Mouse (Mus musculus) embryonic facial prominence, embryonic 12.5 days (tissue): ENCODE measurements around the gene Fbxo3. TPM values are rescaled to one million over a fixed set of nuclear protein-coding genes. Genes with fewer than 3 reads are reported as not detected.
"Not testable (repeated sequence)": the region's sequence is repeated elsewhere in the genome, so short reads cannot be mapped to it uniquely, and the experiment has no call there.

Experiments used
- ATAC-seq: fragments of 200-750 bp; cut with Nextera tagmentation; 2 replicates; pipeline ENCODE4 v1.8.0; 2017; ENCODE audit not compliant: insufficient number of reproducible peaks, insufficient read depth, low FRiP score, low TSS enrichment
- H3K27ac ChIP-seq: fragments of 300-500 bp; sonication (generic); 2 replicates; pipeline ENCODE4 v1.5.1; 2016; ENCODE audit warnings: mild to moderate bottlenecking
- H3K27me3 ChIP-seq: fragments of 300-500 bp; sonication (generic); 2 replicates; pipeline ENCODE4 v1.6.1; 2016; ENCODE audit warnings: mild to moderate bottlenecking, moderate library complexity
- H3K36me3 ChIP-seq: fragments of 300-500 bp; sonication (generic); 2 replicates; pipeline ENCODE4 v1.6.1; 2016; ENCODE audit warnings: mild to moderate bottlenecking
- H3K4me1 ChIP-seq: fragments of 300-500 bp; sonication (generic); 2 replicates; pipeline ENCODE4 v1.6.1; 2016
- H3K4me2 ChIP-seq: fragments of 300-500 bp; sonication (generic); replicated peaks from 2 replicates; pipeline ENCODE4 v1.6.1; 2016; ENCODE audit warnings: mild to moderate bottlenecking, moderate library complexity
- H3K4me3 ChIP-seq: fragments of 300-500 bp; sonication (generic); 2 replicates; pipeline ENCODE4 v1.5.1; 2016; ENCODE audit warnings: mild to moderate bottlenecking
- H3K9ac ChIP-seq: fragments of 300-500 bp; sonication (generic); 2 replicates; pipeline ENCODE4 v1.6.1; 2016; ENCODE audit warnings: mild to moderate bottlenecking, moderate library complexity
- H3K9me3 ChIP-seq: fragments of 300-500 bp; sonication (generic); 2 replicates; pipeline ENCODE4 v1.6.1; 2016; ENCODE audit warnings: mild to moderate bottlenecking, moderate library complexity
- WGBS: fragments of 180-500 bp; shearing (Covaris S2); methylation state at CpG from one replicate; pipeline ENCODE4 v1.1.7; 2016; 5-methylcytosine and 5-hydroxymethylcytosine counted together
- polyA plus RNA-seq: library from polyadenylated mRNA; unstranded; fragments of >200 nt; fragmentation: Nextera tagmentation; extraction: Ambion mirVana; gene quantifications from 2 replicates; pipeline ENCODE4 v1.2.1, GENCODE M21; 2016

Gene Fbxo3
- polyA plus RNA-seq = 52.2 and 56.2 TPM in 2 replicates

DNA sequence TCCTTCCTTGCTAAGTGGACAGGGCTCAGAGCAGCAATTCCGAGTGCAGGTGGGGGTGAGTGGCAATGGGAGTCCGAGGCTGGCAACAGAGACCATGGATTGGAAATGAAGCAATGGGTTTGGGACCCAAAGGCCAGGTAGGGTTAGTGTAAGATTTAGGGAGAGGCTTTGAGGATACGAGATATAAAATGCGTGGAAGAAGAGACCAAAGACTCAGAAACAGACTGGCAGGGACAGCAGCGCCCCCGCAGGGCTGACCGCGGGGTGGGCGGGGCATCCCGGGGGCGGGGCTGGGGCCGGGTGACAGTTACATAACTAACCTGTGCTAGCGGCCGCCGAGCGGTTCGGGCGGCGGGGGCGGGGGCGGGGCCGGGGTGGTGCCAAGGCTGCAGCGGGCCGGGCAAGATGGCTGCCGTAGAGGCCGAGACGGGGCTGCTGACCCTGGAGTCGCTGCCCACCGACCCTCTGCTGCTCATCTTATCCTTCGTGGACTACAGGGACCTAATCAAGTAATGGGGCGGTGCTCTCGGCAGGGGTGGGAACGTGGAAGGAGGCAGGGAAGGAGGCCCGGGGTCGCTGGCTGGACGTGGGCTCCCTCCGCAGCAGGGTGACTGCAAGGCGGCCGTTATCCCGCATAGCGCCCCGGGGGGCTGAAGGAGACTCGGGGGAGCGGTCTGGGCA, at the start of gene Fbxo3:
TSS of gene Fbxo3 (plus strand) at position 264 of the 681 bp plus-strand sequence.
- Histone ChIP-seq H3K27me3 (no peaks in the 10 kb centered on the region), H3K4me3 (peak within 1 kb of the TSS; percentile 97), H3K9ac (peak within 1 kb of the TSS; percentile 94), H3K36me3 (peaks cover 6% of the 10 kb centered on the region; the same call in 1 of the 2 replicates), H3K4me2 (peak within 1 kb of the TSS; percentile 80), H3K9me3 (no peaks in the 10 kb centered on the region), H3K27ac (0 out of 2 replicates have a peak within 1 kb of the TSS, but pooled peaks have one; percentile 30), H3K4me1 (peaks cover 15% of the 10 kb centered on the region)
- WGBS = under 1% methylated on average over 44 of the region's 44 CpGs
- peak; percentile 85 for ATAC-seq

DNA sequence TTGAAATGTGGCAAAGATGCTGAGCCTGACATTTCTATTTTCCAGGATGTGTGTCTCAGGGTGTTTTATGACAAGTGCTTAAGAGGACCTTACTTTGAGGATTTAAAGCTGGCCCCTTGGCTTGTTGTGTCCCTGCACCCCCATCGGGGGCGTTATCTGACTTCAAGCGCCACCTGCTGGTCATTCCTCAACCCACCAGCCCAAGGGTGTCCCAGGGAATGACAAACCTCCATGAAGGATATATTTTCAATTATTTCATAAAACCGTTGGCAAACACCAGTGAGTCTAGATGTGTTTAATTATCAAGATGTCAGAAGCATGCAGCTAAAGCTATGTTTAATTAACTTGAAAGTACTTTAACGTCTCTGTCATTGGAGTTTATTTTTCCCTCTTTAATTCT, 45.3 kb upstream of the Fbxo3 start:
- WGBS = 9% methylated on average over 5 of the region's 5 CpGs
- Histone ChIP-seq H3K9me3 (no peaks in the 10 kb centered on the region), H3K36me3 (no peaks in the 10 kb centered on the region), H3K27me3 (0 out of 2 replicates have a peak, but pooled peaks cover 5% of the 10 kb centered on the region), H3K9ac (no peak overlapping the region), H3K27ac (no peak overlapping the region), H3K4me1 (no peaks in the 10 kb centered on the region), H3K4me3 (no peak overlapping the region), H3K4me2 (no peak overlapping the region)
- 0 out of 2 replicates have a peak, but pooled peaks have one; percentile 47 for ATAC-seq

DNA sequence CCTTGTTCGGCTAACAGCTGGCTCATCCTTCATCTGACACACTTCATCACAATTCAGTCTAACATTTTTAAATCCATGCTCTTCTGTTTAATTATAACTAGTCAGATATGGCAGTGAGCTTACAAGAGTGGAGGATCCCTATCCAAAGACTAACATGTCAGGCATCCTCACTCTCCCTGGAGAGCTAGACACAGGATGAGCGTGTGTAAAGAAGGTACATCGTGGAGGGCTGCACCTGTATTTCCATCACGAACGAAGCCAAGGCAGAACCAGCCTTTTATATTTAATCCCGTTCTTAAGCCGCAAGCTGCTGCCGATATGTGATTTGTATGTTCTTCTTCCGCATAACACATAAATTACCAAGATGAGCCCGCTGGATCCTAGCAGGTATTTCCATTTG, 44.4 kb upstream of the Fbxo3 start:
- H3K4me3 ChIP-seq = no peak overlapping the region
- 91% methylated on average over 10 of the region's 10 CpGs for WGBS
- no peak overlapping the region for H3K9ac ChIP-seq
- H3K4me2 ChIP-seq = no peak overlapping the region
- 0 out of 2 replicates have a peak, but pooled peaks cover 4% of the 10 kb centered on the region for H3K27me3 ChIP-seq
- H3K27ac ChIP-seq = no peak overlapping the region
- H3K36me3 ChIP-seq = no peaks in the 10 kb centered on the region
- ATAC-seq = no peak
- no peaks in the 10 kb centered on the region for H3K4me1 ChIP-seq
- no peaks in the 10 kb centered on the region for H3K9me3 ChIP-seq

DNA sequence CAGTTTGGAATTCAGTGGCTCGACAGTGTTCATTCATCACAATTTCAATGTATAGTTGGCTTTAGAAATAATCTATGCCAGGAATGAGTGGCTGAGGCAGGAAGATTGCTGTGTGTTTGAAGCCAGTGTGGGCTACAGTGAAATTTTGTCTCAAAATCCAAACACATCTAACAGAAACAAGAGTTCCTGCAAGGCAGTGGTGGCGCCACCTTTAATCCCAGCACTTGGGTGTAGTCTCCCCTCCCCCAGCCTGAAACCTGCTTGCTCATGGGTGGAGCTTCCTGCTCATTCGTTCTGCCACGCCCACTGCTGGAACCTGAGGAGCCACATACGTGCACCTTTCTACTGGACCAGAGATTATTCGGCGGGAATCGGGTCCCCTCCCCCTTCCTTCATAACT, 39.9 kb upstream of the Fbxo3 start:
- not testable (repeated sequence) for H3K27ac ChIP-seq, H3K36me3 ChIP-seq, H3K4me3 ChIP-seq, H3K27me3 ChIP-seq, H3K9ac ChIP-seq, H3K4me2 ChIP-seq, ATAC-seq, H3K4me1 ChIP-seq, H3K9me3 ChIP-seq
- 78% methylated on average over 8 of the region's 8 CpGs for WGBS

DNA sequence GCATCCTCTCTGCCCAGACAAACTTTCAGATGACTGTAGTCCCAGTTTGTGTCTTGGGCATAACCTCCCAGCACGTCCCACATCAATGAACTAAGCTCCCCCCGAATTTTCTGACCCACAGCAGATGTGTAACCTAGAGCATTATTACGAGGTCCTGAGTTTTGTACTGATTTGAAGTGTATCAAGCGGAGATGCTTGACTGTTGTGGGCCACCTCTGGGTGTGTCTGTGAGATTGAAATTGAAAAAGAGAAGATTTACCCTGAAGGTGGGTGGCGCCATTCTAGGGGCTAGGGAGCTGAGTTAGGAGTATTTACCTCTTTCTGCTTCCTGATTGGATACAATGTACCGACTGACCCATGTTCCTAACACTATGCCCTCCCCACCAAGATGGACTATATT, 37.8 kb upstream of the Fbxo3 start:
- ATAC-seq = no peak
- Histone ChIP-seq H3K9ac (no peak overlapping the region), H3K9me3 (no peaks in the 10 kb centered on the region), H3K4me3 (no peak overlapping the region), H3K27me3 (0 out of 2 replicates have a peak, but pooled peaks cover 6% of the 10 kb centered on the region), H3K27ac (no peak overlapping the region), H3K4me1 (no peaks in the 10 kb centered on the region), H3K4me2 (no peak overlapping the region), H3K36me3 (no peaks in the 10 kb centered on the region)
- 85% methylated on average over 6 of the region's 6 CpGs for WGBS

DNA sequence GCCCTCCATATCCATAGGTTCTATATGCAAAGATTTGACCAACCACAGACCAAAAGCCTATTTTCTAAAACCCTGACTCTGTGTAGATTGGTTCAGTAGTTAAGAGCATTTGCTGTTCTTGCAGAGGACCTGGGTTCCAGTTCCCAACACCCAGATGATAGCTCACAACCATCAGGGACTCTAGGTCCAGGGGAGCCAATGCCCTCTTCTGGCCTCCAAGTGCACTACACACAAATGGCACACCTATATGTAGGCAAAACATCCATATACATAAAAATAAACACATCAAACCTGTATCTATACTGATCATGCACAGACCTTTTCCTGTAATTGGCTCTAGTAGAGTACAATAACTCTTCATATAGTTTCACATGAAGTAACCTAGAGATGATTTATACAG, 36.2 kb upstream of the Fbxo3 start:
- Histone ChIP-seq H3K4me3 (no peak overlapping the region), H3K27ac (no peak overlapping the region), H3K9ac (no peak overlapping the region), H3K36me3 (no peaks in the 10 kb centered on the region), H3K4me2 (no peak overlapping the region), H3K9me3 (no peaks in the 10 kb centered on the region), H3K27me3 (0 out of 2 replicates have a peak, but pooled peaks cover 6% of the 10 kb centered on the region), H3K4me1 (no peaks in the 10 kb centered on the region)
- ATAC-seq = no peak

DNA sequence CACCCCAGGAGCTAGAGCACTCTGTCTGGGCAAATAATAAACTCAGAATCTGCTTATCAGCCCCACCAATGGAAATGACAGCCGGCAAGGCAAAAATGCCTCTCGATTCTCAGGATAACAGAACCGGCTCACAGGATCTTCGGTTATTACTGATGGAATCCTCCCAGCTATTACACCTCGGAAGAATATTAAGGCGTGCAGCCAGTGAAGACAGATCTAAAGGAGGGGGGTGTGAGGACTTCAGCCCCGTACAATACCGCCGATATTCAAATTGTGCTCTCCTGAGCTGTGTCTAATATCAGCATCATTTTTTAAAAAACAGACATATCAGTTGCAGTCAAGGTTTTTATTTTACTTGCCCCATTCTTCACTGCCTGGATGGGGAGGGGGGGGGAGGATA, 35.4 kb upstream of the Fbxo3 start:
- H3K27me3 ChIP-seq = 0 out of 2 replicates have a peak, but pooled peaks cover 6% of the 10 kb centered on the region
- no peak overlapping the region for H3K4me3 ChIP-seq
- no peak for ATAC-seq
- no peaks in the 10 kb centered on the region for H3K9me3 ChIP-seq
- 65% methylated on average over 9 of the region's 9 CpGs for WGBS
- H3K36me3 ChIP-seq = no peaks in the 10 kb centered on the region
- no peak overlapping the region for H3K4me2 ChIP-seq
- H3K27ac ChIP-seq = no peak overlapping the region
- no peak overlapping the region for H3K9ac ChIP-seq
- no peaks in the 10 kb centered on the region for H3K4me1 ChIP-seq

DNA sequence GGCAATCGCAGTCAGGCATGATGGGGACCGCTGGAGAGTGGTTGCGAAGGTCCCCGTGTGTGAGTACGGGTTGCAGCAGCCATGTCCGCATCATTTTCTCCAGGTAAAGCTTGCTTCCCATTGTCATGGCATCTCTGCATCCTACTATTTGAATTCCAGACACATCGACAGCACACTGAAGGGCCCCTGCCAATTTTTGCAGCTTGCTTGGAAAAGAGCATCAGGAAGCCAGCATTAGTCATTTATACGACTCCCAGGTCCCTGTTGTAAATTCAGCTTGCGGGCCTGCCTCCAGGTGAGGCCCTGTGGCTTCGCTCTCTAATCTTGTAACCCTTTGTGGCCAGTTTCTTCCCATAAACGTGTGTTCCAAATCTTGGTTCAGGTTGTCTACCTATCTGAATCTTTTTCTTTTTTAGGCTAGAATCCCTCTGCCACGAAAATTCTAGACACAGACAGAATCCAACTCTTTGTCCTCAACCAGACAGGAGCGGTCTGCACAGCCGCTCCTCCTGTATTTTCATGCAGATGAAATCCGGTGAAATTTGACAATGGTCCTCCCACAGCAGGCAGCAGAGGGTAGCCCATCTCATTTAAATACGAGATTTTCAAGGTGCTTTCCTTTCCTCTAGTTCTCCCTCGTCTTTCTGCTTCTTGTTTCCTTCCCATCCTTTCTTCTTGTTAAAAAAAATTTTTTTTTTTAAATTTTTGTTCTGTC, 34.7 kb upstream of the Fbxo3 start:
- Histone ChIP-seq H3K4me1 (no peaks in the 10 kb centered on the region), H3K27me3 (0 out of 2 replicates have a peak, but pooled peaks cover 6% of the 10 kb centered on the region), H3K4me3 (no peak overlapping the region), H3K36me3 (no peaks in the 10 kb centered on the region), H3K4me2 (no peak overlapping the region), H3K9me3 (no peaks in the 10 kb centered on the region), H3K9ac (no peak overlapping the region), H3K27ac (no peak overlapping the region)
- ATAC-seq = no peak
- WGBS = 24% methylated on average over 17 of the region's 17 CpGs

DNA sequence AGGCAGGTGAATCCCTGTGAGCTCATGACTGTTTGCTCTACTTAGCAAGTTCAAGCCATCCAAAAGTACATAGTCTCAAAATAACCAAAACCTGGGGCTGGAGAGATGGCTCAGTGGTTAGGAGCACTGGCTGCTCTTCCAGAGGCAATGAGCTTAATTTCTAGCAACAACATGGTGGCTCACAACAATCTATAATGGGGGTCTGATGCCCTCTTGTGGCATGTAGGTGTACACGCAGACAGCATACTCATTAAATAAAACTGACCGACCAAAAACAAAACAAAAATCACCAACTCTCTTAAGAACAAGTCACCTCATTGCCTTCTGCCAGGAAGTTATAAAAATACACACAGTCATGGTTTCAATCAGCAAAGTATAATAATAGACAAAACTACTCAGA, 26.4 kb upstream of the Fbxo3 start:
- no peak for ATAC-seq
- Histone ChIP-seq H3K36me3 (no peaks in the 10 kb centered on the region), H3K27me3 (peaks cover 11% of the 10 kb centered on the region), H3K4me2 (no peak overlapping the region), H3K27ac (no peak overlapping the region), H3K9me3 (no peaks in the 10 kb centered on the region), H3K4me1 (no peaks in the 10 kb centered on the region), H3K4me3 (no peak overlapping the region), H3K9ac (no peak overlapping the region)
- 26% methylated on average over 2 of the region's 2 CpGs for WGBS

DNA sequence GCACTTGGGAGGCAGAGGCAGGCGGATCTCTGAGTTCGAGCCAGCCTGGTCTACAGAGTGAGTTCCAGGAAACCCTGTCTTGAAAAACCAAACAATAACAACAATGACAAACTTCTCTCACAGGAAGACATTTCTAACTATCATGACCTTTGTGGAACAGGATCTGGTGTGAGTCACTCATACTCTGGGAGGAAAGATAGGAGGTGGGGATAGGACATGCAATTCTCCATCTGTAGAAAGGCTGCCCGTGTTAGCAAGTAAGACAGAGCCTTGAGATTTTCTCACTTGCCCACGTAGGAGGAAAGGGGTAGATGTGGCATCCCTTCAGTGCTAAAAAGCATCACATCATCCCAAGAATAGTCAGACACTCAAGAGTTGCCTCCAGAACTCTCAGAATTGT, 25.7 kb upstream of the Fbxo3 start:
- no peak overlapping the region for H3K9ac ChIP-seq
- no peak overlapping the region for H3K4me2 ChIP-seq
- no peak for ATAC-seq
- H3K4me3 ChIP-seq = no peak overlapping the region
- H3K4me1 ChIP-seq = no peaks in the 10 kb centered on the region
- no peaks in the 10 kb centered on the region for H3K9me3 ChIP-seq
- peaks cover 11% of the 10 kb centered on the region for H3K27me3 ChIP-seq
- 85% methylated on average over 4 of the region's 4 CpGs for WGBS
- no peaks in the 10 kb centered on the region for H3K36me3 ChIP-seq
- no peak overlapping the region for H3K27ac ChIP-seq

DNA sequence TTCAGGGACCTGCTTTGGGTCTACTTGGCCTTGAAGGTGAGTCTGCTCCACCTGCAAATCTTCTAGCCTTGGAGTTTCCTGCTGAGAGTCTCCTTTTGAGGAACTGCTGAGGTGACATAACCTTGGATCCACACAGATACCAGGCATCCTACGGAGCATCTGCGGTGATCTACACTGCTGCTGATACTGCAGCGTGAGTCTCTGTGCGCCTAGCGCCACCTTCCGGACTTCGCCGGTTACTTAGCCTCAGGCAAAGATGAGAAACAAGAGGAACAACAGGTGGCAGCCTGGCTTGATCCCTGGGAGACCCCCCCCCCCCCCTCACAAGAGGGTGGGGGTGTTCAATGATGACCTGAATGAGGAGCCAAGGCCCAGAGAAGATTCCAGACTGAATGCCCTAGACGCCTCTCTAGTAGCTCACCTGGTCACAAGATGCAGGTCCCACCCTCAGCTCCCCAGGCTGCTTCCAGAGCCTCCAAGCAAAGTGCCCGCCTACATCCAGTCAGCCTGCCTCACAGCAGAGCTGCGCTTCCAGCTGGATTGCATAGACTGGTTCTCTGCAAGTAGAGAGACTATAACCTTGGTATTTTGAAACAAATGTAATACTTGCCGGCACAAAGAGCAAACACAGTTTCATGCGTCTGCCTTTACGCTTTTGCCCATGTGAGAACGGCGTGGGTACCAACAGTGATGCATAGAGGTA, 24.7 kb upstream of the Fbxo3 start:
- no peak overlapping the region for H3K4me2 ChIP-seq
- H3K36me3 ChIP-seq = no peaks in the 10 kb centered on the region
- H3K27ac ChIP-seq = no peak overlapping the region
- 32% methylated on average over 16 of the region's 16 CpGs for WGBS
- H3K9ac ChIP-seq = no peak overlapping the region
- H3K9me3 ChIP-seq = no peaks in the 10 kb centered on the region
- peaks cover 11% of the 10 kb centered on the region for H3K27me3 ChIP-seq
- H3K4me1 ChIP-seq = no peaks in the 10 kb centered on the region
- no peak for ATAC-seq
- no peak overlapping the region for H3K4me3 ChIP-seq
